Mouse (Mus musculus) frontal cortex, postnatal 10 days (tissue): ENCODE data around the gene Gsdmc4.
"Not testable (repeated sequence)": the region's sequence is repeated elsewhere in the genome, so short reads cannot be mapped to it uniquely, and the experiment has no call there.

ENCODE experiments used
- DNase-seq, 2 experiments: peaks; one replicate each; pipeline ENCODE4 v3.0.0; 2022; ENCODE audit warnings: low spot score in 2 of 2, mixed read lengths in 1 of 2

The Gsdmc4 gene

DNA sequence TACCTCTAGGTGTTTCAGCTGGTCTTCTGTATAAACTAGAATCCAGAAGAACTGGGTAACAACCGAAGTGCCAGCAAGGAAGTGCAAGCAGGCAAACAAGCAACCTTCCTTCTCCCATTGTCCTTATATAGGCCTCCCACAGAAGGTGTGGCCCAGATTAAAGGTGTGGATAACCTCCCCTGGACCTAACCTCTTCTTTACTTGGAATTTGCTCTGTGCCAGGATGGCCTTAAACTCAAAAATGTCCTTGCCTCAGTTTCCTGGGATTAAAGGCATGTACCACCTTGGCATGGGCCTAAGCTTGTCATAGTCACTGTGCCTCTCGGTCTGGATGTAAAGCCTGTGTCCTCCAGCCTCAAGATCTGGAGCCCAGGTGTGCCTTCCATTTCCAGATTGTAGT is at the start of gene Gsdmc4:
Gene Gsdmc4 (minus strand): TSS at position 101 of the 400 bp plus-strand sequence.
- not testable (repeated sequence) for DNase-seq

DNA sequence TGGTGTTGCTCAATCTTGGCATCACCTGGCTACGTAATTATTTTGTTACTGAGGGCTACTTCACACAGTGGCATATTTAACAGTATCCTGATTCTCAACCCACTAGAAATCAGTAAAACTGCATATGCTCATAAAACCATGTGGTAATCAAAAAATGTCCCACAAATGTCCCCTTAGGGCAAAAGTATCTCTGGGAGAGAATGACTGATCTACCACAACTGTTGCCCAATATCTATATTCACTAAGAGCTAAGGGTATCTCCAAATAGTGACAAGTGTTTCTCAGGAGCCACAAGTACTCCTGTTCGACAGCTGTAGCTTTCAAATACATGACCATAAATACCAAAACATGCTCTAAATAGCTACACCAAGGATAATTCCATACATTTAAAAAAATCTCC is 48.4 kb upstream of the Gsdmc4 start:
- DNase-seq = no peak

DNA sequence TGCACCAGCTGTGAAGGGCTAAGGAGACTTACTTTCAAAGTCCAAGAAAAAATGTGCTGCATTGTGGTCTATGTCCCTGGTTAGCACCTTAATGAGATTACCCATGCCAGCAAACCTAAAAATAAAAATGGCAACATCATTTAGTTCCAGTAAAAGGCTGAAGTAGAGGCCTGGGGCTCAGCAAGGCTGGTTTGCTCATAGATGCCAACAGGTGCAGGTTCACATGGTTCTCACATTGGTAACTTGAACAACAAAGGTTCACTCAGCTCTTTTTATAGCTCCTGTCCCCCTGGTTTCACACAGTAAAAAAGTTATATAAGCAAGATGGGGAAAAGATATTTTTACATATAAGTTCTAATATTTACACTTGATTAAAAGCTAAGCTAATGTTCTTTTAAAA is 45.5 kb upstream of the Gsdmc4 start:
- no peak for DNase-seq

DNA sequence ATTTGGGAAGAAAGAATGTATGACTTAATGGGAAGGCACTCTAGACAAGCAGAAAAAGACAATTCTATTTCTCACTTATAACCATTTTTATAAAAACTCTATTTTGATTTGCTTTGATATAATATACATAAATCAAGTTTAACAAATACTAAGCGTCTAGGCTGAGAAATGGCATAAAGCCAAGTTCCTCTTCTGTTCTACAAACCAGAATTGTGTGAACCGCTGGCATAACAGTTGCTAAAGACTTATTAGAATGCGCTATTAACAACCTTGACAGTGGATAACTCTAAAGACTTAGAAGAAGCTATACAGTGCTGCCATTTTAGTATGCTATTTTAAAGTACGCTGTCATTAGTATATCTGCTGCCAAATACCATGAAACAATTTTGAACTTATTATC is 41.2 kb upstream of the Gsdmc4 start:
- no peak for DNase-seq

DNA sequence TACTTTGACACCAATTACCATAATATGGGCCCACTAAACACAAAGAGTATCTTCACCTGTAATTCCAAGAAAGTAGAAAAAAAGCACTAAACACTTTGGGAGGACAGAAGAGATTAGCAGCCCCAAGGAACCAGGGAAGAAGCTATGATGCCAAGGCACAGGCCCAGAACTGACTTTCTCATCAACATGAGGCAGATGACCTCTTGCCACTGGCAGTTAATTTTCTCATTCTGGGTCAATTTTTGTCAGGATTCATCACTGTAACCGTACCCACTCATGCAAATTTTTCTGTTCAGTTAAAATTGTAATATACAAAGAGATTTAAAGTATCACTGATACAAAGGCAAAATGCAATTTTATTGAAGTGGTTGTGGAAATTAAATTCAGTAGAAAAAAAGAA is 29.1 kb upstream of the Gsdmc4 start:
- no peak for DNase-seq

DNA sequence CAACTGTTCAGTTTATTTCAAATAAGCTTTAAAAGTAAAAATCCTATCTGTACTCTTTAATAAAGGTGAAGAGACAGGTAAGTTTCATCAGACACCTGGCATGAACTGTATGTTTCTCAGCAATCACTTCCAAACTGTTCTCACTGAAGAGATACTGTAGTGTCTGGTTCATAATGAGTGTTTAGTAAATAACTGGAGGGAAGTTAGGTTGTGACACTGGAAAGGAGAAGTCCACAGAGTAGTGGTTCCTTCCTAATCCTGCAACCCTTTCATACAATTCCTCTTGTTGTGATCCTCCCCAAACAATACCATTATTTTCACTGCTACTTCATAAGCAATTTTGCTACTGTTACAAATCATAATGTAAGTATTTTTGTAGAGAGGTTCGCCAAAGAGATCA is 20.6 kb upstream of the Gsdmc4 start:
- no peak for DNase-seq

DNA sequence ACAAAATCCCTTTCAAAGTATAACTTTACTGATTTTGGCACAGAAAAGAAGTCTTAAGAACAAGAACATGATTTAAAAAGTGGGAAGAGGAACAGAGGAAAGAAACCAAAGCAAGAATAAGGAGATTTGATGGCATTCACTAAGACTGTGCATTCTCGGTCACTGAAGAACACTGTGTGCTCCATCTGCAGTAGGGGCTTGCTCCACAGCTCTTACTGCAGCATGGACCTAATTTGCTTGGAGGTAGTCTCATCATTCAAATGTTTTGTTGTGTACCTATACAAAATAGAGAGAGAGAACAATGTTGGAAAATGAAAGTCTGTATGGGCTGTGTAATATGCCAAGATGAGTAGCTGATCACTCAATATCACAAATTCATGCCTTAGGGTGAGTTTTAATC is 19.3 kb upstream of the Gsdmc4 start:
- DNase-seq = no peak

DNA sequence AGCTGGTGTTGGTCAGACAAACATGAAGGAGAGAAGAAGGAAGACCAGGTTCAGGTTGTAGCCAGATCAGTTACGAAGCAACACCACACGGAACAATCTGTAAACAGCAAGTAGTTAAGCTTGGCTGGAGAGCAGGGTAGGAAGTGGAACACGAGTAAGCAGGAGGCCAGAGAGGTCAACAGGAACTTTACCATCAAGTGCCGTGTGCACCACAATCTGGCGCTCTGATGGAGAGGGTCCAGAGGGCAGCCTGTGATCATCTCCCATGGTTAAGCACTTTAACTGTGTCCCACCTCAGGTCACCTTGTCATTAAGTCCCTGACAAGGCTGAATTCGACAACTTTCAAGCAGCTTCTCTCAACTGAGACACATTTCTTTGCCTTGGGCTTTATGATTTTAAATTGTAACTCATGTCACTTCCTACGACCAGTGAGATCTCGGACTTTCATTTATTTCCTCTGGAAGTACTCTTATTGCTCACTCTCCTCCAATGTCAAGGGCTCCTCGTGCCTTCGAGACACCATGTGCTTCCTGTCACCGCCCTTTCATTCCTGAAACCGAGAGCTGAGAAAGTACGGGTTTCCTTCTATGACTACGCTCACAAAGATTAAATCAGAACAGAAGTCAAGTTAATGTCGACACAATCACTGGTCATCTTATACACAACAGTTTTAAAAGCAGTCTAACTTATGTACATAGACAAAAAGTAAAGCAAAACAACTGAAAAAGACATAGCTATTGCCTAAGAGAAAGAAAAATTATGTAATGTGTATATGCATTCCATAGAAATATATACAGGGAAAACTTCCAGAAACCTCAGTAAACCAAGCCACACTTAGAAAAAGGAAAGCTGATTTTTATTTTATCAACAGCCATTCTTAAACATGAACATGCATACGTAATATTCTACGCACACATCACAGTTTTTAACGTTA is 18.3 kb upstream of the Gsdmc4 start:
- DNase-seq = no peak

DNA sequence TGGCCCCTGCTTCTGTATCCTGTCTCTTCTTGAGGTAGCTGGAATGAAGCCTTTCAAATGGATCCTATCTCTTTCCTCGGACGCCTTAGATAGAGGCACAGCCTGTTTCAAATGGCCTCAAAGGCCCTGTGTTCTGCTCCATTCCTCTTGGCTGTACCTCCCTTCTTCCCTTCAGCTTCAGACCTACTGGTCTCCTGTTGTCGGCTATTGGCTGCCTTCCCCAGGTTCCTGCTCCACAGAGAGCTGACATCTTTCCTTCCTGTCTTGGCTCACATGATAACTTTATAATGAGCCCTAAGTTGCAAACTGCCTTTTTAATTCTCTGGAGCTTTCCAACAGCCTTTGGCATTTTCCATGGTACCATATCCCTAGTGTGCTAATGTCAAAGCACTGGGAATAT is 14.1 kb upstream of the Gsdmc4 start:
- DNase-seq = no peak

DNA sequence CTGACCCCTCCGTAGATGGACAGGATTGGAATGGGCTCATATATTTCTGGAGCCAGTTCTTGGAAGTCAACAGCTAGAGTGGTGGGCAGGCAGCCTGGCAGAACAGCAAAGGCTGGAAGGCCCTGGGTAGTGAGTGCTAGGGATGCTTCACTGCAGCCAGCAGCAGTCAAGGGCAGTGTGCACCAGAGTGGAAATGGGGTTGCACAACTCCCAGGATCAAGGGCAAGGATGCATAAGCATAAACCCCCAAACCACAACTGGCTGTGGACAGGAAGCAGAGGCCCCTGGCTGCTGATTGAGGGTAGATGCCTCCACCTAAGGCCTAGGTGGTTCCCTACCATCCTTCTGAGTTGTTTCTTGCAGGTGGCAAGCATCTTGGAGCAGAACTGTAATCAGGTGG is 12.4 kb upstream of the Gsdmc4 start:
- DNase-seq = no peak

DNA sequence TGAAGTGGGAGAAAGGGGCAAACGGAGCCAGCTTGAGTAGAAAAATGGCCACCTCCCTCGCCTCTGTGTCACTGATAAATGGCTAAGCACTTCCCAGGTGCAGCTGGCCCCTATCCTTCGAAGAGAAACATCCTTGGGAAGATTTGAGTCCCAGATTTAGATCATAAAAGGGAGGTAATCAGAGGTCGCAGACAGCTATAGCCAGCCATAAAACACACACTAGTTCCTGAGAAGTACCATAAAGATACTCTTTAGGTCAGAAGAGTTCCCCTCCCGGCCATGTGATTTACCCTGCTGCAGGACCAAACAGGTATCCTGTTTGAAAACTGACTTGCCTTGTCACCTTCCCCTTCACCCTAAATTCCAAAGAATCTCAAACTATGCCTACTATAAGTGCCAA is 9.5 kb upstream of the Gsdmc4 start:
- not testable (repeated sequence) for DNase-seq

DNA sequence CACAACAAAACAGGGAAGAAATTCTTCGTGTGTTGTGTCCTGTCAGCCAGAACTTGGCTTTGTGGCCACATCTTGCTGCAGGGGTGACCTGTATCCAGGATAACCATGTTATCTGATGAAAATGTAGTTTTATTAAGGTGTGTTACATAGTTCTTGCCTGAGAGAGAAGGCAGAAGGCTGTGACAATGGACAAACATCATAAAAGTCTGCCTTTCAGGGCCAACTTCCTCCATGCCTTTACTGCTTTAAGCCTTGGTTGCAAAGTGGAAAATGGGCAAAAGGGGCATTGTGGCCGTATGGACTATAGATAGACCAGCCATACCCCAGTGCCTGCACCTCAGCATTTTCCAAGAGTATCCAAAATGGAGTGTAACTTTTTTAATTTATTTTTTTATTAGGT is 7.6 kb upstream of the Gsdmc4 start:
- not testable (repeated sequence) for DNase-seq

DNA sequence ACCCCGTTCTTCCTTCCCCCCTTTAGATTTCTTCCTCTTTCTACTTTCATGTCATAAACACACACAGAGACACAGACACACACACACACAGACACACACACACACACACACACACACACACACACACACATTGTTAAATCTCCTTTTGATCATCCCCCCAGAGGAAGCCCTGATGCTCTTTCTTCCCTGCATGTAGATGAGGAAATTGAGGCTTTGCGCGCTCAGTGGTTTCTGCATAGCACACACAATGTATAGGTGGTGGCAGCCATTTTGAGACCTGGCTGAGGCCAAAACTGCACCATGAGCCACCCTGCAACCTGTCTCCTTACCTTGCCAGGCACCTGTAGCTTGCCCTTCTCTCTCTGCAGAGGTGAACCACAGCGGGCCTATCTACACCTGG is 4.5 kb upstream of the Gsdmc4 start:
- DNase-seq = not testable (repeated sequence)

DNA sequence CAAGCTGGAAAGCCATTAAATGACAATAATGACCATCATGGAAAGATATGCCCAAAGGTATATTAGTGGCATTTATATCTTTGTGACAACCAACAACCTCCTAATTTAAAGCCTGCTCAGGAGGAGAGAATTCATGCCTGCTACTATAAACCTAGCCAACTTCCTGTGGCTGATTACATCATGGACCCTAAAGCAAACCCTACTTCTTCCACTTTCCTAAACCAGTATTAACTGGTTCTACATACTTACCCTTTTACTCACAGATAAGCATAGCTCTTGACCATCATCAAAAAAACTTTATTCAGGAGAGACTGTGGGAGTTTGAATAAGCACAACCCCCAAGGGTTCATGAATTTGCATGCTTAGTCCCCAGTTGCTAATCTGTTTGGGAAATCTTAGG is 2.2 kb downstream of the Gsdmc4 start:
- not testable (repeated sequence) for DNase-seq

DNA sequence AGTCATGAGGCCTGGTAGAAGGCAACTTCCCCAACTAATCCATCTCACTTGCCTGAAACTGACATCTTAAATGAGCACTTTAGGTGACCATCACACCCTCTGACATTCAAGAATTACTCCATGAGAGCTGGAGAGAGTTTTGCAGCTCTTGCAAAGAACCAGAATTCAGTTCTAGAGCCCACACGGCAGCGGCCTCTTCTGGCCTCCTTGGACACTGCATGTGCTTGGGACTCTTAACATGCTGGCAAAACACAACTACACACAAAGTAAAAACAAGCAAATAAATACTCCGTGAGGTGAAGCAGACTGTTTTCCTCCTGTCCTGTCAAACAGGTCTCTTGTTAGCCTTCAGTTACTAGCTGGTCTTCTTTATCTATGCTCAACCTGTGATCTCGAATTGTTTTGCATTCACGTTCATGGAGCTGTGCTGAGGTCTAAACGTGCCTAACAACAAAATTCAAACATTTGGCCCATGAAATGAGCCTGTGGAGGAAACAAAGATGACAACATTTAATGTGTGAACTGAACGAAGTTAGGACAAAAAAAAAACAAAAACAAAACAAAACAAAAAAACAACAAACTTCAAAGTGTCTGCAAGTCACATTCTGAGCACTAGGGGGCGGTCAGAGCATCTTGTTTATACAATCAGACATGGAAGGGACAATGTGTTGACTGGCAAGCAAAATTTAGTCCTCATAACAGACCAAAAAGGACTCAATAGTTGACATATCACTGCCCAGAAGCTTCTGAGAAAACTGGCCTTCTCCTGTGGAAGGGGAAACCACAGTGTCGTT is 16.3 kb downstream of the Gsdmc4 start:
- DNase-seq = peak in 1 of 2 experiments; percentile 11

DNA sequence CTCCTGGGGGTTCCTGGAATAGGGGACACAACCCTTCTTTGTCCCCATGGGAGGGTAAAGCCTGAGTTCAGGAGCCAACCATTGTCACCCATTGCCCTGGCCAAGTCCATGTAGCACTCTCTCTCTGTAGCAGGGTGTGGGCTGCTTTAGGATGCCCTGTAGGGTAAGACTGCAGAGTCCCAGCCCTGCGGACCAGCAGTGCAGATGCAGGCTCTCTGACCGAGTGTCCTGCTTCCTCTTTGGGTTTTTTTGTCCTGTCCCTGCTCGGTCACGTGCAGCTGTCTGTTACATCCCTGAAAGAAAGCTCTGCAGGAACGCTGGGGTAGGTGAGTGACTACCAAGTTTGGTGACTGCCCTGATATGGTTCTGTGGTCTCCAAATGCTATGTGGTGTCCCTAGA is 23.7 kb downstream of the Gsdmc4 start:
- DNase-seq = not testable (repeated sequence)

DNA sequence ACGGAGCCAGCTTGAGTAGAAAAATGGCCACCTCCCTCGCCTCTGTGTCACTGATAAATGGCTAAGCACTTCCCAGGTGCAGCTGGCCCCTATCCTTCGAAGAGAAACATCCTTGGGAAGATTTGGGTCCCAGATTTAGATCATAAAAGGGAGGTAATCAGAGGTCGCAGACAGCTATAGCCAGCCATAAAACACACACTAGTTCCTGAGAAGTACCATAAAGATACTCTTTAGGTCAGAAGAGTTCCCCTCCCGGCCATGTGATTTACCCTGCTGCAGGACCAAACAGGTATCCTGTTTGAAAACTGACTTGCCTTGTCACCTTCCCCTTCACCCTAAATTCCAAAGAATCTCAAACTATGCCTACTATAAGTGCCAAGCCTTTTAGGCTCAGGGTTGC is 24.1 kb downstream of the Gsdmc4 start:
- DNase-seq = not testable (repeated sequence)

DNA sequence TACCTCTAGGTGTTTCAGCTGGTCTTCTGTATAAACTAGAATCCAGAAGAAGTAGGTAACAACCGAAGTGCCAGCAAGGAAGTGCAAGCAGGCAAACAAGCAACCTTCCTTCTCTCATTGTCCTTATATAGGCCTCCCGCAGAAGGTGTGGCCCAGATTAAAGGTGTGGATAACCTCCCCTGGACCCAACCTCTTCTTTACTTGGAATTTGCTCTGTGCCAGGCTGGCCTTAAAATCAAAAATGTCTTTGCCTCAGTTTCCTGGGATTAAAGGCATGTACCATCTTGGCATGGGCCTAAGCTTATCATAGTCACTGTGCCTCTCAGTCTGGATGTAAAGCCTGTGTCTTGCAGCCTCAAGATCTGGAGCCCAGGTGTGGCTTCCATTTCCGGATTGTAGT is 33.6 kb downstream of the Gsdmc4 start, which contains the start of gene Gsdmc3:
Gene Gsdmc3 (minus strand): TSS at position 101 of the 400 bp plus-strand sequence.
- DNase-seq = not testable (repeated sequence)

DNA sequence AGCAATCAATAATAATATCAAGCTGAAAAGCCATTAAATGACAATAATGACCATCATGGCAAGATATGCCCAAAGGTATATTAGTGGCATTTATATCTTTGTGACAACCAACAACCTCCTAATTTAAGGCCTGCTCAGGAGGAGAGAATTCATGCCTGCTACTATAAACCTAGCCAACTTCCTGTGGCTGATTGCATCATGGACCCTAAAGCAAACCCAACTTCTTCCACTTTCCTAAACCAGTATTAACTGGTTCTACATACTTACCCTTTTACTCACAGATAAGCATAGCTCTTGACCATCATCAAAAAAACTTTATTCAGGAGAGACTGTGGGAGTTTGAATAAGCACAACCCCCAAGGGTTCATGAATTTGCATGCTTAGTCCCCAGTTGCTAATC is 35.9 kb downstream of the Gsdmc4 start:
- DNase-seq = not testable (repeated sequence)

DNA sequence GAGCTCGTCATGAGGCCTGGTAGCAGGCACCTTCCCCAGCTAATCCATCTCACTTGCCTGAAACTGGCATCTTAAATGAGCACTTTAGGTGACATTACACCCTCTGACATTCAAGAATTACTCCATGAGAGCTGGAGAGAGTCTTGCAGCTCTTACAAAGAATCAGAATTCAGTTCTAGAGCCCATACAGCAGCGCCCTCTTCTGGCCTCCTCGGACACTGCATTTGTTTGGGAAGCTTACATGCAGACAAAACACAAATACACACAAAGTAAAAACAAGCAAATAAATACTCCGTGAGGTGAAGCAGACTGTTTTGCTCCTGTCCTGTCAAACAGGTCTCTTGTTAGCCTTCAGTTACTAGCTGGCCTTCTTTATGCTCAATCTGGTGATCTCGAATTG is 50.1 kb downstream of the Gsdmc4 start:
- not testable (repeated sequence) for DNase-seq
